Comparison of ENCODE assay signal across 8 mouse cellular contexts in genomic region chr13:49052512-49052911, GRCm38 (mm10).
A peak's percentile ranks its signal among the peaks of the same experiment; 100 is the strongest.
DNase-seq lines count a peak whose midpoint lies in the region; ATAC-seq and TF ChIP-seq lines count a peak whose summit lies in the region.

No protein-coding gene starts in this region.

- H3K4me2 ChIP-seq in liver, embryonic 14.5 days (ENCODE audit: low read depth) = no peak overlapping the region
- no peak overlapping the region for H3K4me2 ChIP-seq in liver, embryonic 12.5 days

- no peak for TF ChIP-seq POLR2A in brain, embryonic 14.5 days (IDR thresholded peaks at IDR 0.05; ENCODE audit: borderline replicate concordance, extremely low read depth, insufficient read depth, insufficient read length, poor library complexity, severe bottlenecking)
- TF ChIP-seq POLR2A in olfactory bulb, adult 2 months (IDR thresholded peaks at IDR 0.05; ENCODE audit: insufficient read depth, low read depth, low read length) = no peak

- TF ChIP-seq EP300 in liver, embryonic 14.5 days (IDR thresholded peaks at IDR 0.05; ENCODE audit: low read depth) = no peak

- no peak overlapping the region for H3K4me3 ChIP-seq in liver, embryonic 14.5 days (ENCODE audit: insufficient read depth in 1 of 2, low read depth in 2 of 2, low read length in 2 of 2)
- H3K4me3 ChIP-seq in liver, embryonic 12.5 days = no peak overlapping the region
- H3K4me3 ChIP-seq in olfactory bulb, adult 2 months (ENCODE audit: insufficient read depth, low read depth, low read length) = no peak overlapping the region

- WGBS in liver, embryonic 14.5 days (ENCODE audit: insufficient replicate concordance) = 23% methylated on average over 9 of the region's 9 CpGs
- 28% methylated on average over 9 of the region's 9 CpGs for WGBS in liver, embryonic 12.5 days (ENCODE audit: insufficient replicate concordance)
- WGBS in olfactory bulb, adult 2 months = 44% methylated on average over 9 of the region's 9 CpGs

- no peaks in the 10 kb centered on the region for H3K4me1 ChIP-seq in liver, embryonic 14.5 days (replicated peaks; ENCODE audit: control insufficient read depth in 2 of 2, insufficient read depth in 2 of 2, low read length in 1 of 2)
- no peaks in the 10 kb centered on the region for H3K4me1 ChIP-seq in liver, embryonic 12.5 days
- H3K4me1 ChIP-seq in olfactory bulb, adult 2 months (ENCODE audit: control insufficient read depth, insufficient read depth, low read length) = no peaks in the 10 kb centered on the region

- H3K9ac ChIP-seq in liver, embryonic 14.5 days (replicated peaks) = no peak overlapping the region
- H3K9ac ChIP-seq in liver, embryonic 12.5 days = no peak overlapping the region

- H3K36me3 ChIP-seq in liver, embryonic 14.5 days (replicated peaks; ENCODE audit: control insufficient read depth, insufficient read depth, low read depth) = no peaks in the 10 kb centered on the region
- no peaks in the 10 kb centered on the region for H3K36me3 ChIP-seq in liver, embryonic 12.5 days

- ATAC-seq in liver, embryonic 14.5 days (ENCODE audit: insufficient read depth) = no peak
- no peak for ATAC-seq in liver, embryonic 12.5 days

- DNase-seq in embryo, embryonic 10.5 days (ENCODE audit: low spot score) = peak; percentile 30
- no peak for DNase-seq in embryo, embryonic 10 days (ENCODE audit: low spot score)
- no peak for DNase-seq in liver, embryonic 14.5 days (ENCODE audit: low read depth in 3 of 3, low spot score in 3 of 3)
- DNase-seq in brain, embryonic 14.5 days (ENCODE audit: low read depth) = no peak
- no peak for DNase-seq in ovary, adult 18-20 months (ENCODE audit: low spot score)
- DNase-seq in spleen, adult 12 weeks (ENCODE audit: low spot score) = no peak

- no peaks in the 10 kb centered on the region for H3K27me3 ChIP-seq in liver, embryonic 14.5 days (ENCODE audit: control insufficient read depth, insufficient read depth, low read length)
- peaks cover 4% of the 10 kb centered on the region; the same call in 1 of the 2 replicates for H3K27me3 ChIP-seq in liver, embryonic 12.5 days (replicated peaks)

- no peaks in the 10 kb centered on the region for H3K9me3 ChIP-seq in liver, embryonic 14.5 days (ENCODE audit: control insufficient read depth, low read length)
- H3K9me3 ChIP-seq in liver, embryonic 12.5 days (replicated peaks) = no peaks in the 10 kb centered on the region

- TF ChIP-seq CTCF in liver, embryonic 14.5 days (IDR thresholded peaks at IDR 0.05; ENCODE audit: low read depth) = peak; percentile 64
- peak; percentile 62; the same call in 1 of the 2 replicates for TF ChIP-seq CTCF in brain, embryonic 14.5 days (IDR thresholded peaks at IDR 0.05; ENCODE audit: borderline replicate concordance, extremely low read depth, insufficient read depth, insufficient read length)
- peak; percentile 60; the same call in 1 of the 2 replicates for TF ChIP-seq CTCF in olfactory bulb, adult 2 months (IDR thresholded peaks at IDR 0.05; ENCODE audit: insufficient read depth, low read depth, low read length)

- no peak overlapping the region for H3K27ac ChIP-seq in liver, embryonic 14.5 days
- H3K27ac ChIP-seq in liver, embryonic 12.5 days = no peak overlapping the region
- no peak overlapping the region for H3K27ac ChIP-seq in olfactory bulb, adult 2 months (ENCODE audit: insufficient read depth, low read depth, low read length)
